Mouse (Mus musculus) CD4-positive naive resting alpha-beta T cell, adult 57 days (primary cell): ENCODE measurements around the gene Pdc. TPM values are rescaled to one million over a fixed set of nuclear protein-coding genes. Genes with fewer than 3 reads are reported as not detected.

Experiments
- total RNA-seq: library from RNA; stranded (reverse); gene quantifications from one replicate; pipeline ENCODE4 v1.2.4, GENCODE M21; 2023

The Pdc gene
- total RNA-seq: not detected

GRCm38 (mm10) chr1:150319205-150319604 lies at the start of gene Pdc:
Pdc (plus strand) TSS chr1:150319417.

Other genes with a start within 250 kb of the Pdc start
- gene Ptgs2, start 219.4 kb upstream of the Pdc start, total RNA-seq: 2.1 TPM
- 365 TPM for gene Tpr, start 73.4 kb downstream of the Pdc start, total RNA-seq
- gene Odr4, start 73.7 kb downstream of the Pdc start, total RNA-seq: 22.3 TPM
- 3.3 TPM for gene Prg4, start 146.7 kb downstream of the Pdc start, total RNA-seq